Mouse (Mus musculus) adrenal gland, adult 8-10 months (tissue): ENCODE measurements around the gene Brk1. TPM values are rescaled to one million over a fixed set of nuclear protein-coding genes. Genes with fewer than 3 reads are reported as not detected.

ENCODE experiments used
- DNase-seq: peaks from one replicate; pipeline ENCODE4 v3.0.0; 2022
- total RNA-seq, 4 experiments: library from RNA; stranded (reverse); gene quantifications; 2 replicates each; pipeline ENCODE4 v1.2.4; 2022

Brk1 gene
- total RNA-seq, 4 experiments from 2014 or later = 180 to 239 (median 200) TPM

DNA sequence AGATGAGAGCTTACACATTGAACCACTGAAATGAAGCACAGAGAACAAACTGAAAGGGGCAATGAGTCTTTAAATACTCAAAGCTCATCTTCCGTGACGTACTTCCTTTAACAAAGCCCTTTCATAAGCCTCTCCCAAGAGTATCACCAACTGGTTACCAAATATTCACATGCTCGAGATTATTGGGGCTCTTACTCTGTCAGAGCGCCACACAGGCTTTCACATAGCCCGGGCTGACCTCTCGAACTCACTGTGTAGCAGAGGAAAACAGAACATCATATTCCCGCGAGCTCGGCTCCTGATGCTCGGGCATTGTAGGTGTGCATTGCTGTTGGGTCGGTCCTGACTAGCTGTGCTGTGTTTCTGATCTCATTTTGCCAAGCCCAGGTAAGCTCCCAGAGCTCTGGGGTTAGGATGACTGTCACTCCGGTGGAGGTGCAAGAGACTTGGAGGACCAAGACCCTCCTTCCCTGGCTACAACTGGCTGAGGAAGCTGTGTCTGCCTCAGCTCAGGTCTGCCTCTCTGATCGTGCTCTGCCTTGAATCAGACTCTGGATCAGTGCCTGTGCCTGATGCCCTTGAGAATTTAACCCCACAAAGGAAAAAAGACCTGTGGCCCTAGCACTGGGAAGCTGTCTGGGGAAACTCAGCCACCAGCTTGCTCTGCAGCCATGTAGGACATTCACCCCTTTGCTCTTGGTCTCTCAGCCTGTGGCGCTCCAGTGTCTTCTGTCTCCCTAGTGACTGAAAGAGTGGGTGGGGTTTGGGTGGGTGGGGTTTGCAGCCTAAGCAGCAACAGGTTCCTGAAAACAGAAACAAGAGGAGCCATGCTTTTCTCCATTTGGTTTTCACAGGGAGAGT is 56.1 kb downstream of the Brk1 start:
- no peak for DNase-seq

DNA sequence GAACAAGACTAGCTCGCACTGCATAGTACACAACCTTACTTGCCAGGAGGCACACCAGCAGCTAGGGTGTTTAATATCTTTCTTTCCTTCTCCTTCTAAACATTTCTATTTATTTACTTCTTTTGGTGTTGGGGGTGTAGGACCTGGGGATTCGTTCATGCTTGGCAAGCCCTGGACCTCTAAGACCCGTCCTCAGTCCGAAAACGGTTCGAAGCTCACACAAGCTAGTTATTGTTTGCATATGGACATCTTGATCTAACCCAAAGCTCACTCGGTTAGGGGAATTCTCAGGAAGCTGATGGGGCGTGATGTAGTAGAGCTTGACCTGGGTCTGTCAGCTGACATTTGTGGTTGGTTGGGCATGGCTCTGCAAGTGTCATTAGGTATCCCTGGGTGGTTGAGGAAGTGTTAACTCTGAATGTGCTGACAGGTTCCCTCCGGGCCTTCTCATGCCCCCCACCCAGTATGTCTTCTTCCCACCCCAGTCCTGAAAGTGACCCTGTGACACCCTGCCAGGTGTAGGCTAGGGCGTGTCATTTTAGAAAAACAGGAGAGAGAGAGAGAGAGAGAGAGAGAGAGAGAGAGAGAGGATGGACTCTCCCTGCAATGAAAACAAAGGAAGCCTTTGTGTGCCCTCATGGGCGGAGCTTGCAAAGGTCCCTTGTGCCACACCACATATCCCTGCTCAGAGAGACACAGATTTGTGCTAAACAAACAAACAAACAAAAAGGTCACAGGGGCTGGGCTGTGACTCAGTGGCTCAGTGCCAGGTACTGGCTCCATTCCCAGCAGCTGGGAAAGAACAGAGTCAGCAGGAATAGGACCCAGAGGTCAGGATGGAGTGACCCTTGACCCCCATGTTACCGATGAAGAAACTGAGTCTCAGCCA is 57.0 kb downstream of the Brk1 start:
- peak; percentile 55 for DNase-seq

DNA sequence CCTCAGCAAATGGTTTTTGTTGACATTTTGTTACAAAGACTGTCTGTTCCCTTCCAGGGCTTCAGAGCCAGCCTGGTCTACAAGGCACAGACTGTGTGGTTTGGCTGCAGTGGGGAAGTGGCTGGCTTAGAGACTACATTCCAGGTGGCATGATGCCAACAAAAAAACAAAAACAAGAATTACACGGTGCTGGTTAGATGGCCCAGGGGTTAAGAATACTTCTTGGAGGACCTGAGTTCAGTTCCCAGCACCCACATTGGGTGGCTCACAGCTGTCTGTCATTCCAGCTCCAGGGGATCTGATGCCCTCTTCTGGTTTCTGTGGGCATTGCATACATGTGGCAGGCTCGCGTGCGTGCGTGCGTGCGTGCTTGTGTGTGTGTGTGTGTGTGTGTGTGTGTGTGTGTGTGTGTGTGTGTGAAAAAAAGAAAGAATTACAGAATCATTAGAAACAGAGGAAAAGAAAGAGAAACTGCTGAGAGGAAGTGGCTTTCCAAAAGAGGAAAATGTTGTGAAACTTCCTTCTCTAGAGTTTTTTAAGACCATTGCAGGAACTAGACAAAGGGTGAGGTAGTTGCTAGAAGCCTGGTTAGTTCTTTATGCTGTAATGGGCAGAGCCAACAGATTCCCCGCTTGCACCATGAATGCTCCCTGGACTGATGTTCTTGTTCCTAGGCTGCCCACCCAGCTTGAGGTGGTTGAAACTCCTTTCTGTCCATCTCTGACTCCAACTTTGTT is 58.6 kb downstream of the Brk1 start:
- DNase-seq = no peak

DNA sequence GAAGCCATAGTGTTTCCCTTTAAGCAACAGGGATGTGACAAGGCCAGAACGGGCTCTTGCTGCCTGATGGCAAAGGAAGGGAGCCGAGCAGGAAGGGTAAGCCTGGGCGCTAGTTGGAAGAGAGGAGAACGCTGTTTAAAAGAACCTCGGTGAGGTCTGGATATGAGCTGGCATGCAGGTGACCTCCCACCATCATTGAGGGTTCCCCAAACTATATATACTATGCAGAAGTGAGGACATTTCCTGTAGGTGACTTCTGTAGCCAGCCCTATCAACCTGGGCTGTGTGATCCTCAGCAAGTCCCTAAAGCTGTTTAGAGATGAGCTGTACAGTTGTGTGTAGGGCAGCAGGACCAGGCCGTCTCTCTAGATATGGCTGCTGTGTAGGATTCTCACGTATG is 59.7 kb downstream of the Brk1 start:
- DNase-seq = no peak

Other genes with a start within 250 kb of the Brk1 start
- gene Tada3, start 226.9 kb upstream of the Brk1 start, total RNA-seq = 10 to 100 TPM; 39.3 to 47.1 (median 43.4) TPM
- 100 to 1,000 TPM; 199 to 228 (median 204) TPM for gene Arpc4, start 226.7 kb upstream of the Brk1 start, total RNA-seq
- gene Ttll3, start 215.5 kb upstream of the Brk1 start, total RNA-seq = 1 to 10 TPM; 2.6 to 7.4 (median 3.9) TPM
- gene Rpusd3, start 185.4 kb upstream of the Brk1 start, total RNA-seq = 10 to 100 TPM in 3 of 4 experiments, 1 to 10 TPM in 1; 7.6 to 13.8 (median 11.6) TPM
- 100 to 1,000 TPM; 185 to 405 (median 283) TPM for gene Cidec, start 169.0 kb upstream of the Brk1 start, total RNA-seq
- gene Jagn1, start 162.2 kb upstream of the Brk1 start, total RNA-seq = 10 to 100 TPM; 40.6 to 52.5 (median 46.4) TPM
- gene Il17re, start 146.3 kb upstream of the Brk1 start, total RNA-seq = 1 to 10 TPM in 3 of 4 experiments, under 1 TPM in 1; 0.74 to 1.9 (median 1.1) TPM
- 10 to 100 TPM; 17.5 to 29.1 (median 24.0) TPM for gene Il17rc, start 133.3 kb upstream of the Brk1 start, total RNA-seq
- 10 to 100 TPM; 60.8 to 69.9 (median 67.4) TPM for gene Creld1, start 121.5 kb upstream of the Brk1 start, total RNA-seq
- under 1 TPM; 0.20 to 0.40 (median 0.31) TPM for gene Prrt3, start 102.8 kb upstream of the Brk1 start, total RNA-seq
- gene Emc3, start 73.1 kb upstream of the Brk1 start, total RNA-seq = 100 to 1,000 TPM in 1 of 4 experiments, 10 to 100 TPM in 3; 81.3 to 119 (median 96.3) TPM
- gene Fancd2, start 73.1 kb upstream of the Brk1 start, total RNA-seq = 1 to 10 TPM in 2 of 4 experiments, under 1 TPM in 2; 0.35 to 2.0 (median 0.88) TPM
- gene Fancd2os, start 4.1 kb upstream of the Brk1 start, total RNA-seq = under 1 TPM in 1 of 4 experiments, not detected in 3; 0.35 TPM
- gene Vhl, start 19.2 kb downstream of the Brk1 start, total RNA-seq = 10 to 100 TPM; 29.5 to 34.0 (median 32.1) TPM
- gene Irak2, start 33.7 kb downstream of the Brk1 start, total RNA-seq = 10 to 100 TPM; 11.8 to 38.3 (median 22.4) TPM
- 10 to 100 TPM; 56.1 to 74.8 (median 64.0) TPM for gene Tatdn2, start 92.3 kb downstream of the Brk1 start, total RNA-seq
- gene Ghrl, start 115.1 kb downstream of the Brk1 start, total RNA-seq = 1 to 10 TPM in 1 of 4 experiments, not detected in 3; 1.4 TPM
- gene Sec13, start 136.0 kb downstream of the Brk1 start, total RNA-seq = 100 to 1,000 TPM; 117 to 146 (median 124) TPM